Mouse (Mus musculus): ENCODE results near the gene 2310022A10Rik. TPM values are rescaled to one million over a fixed set of nuclear protein-coding genes. Genes with fewer than 3 reads are reported as not detected.

Gene 2310022A10Rik
- total and polyA plus RNA-seq, 3 experiments = 5.2 to 61.2 (median 26.0) TPM

DNA sequence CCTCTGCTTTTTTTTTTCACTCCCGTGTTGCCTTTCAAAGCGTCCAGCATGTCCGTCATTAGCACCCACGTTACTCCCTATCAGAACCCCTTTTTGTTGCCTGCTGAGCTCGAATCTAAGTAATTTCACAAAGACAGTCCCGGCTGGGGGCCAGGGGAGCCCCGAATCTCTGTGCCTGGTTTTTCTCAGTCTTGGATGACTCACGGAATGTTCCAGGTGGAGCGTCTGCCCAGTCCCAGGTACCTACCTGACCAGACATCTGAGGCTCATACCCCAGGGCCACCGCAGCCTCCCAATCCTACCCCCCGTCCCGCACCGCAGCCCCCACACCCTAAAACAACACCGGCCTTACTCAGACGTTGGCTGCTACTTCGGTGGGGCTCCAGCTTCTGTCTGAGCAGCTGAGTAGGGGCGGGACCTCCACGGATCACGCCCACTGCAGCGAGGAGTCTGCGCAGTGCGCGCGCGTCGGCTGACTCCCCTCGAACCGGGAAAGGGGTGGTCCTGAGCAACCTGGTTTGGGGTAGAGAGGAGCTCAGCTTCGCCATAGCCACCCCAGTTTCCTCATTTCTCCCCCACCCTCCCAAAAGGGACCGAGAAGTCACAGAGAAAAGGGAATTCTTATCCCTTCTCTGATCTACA lies 10.5 kb upstream of the 2310022A10Rik start:
- H3K36me3 ChIP-seq (replicated peaks) = peaks cover 12% of the 10 kb centered on the region
- H3K4me1 ChIP-seq (ENCODE audit: insufficient read depth, low read depth, low read length) = peaks cover 39% of the 10 kb centered on the region
- ATAC-seq (ENCODE audit: extremely low read depth, insufficient number of reproducible peaks, low FRiP score, poor library complexity, severe bottlenecking) (peak; percentile 78), DNase-seq (ENCODE audit: low spot score) (peak; percentile 80)
- H3K9me3 ChIP-seq (replicated peaks) = no peaks in the 10 kb centered on the region
- H3K27me3 ChIP-seq (ENCODE audit: insufficient read depth, low read length) = peaks cover 3% of the 10 kb centered on the region; the same call in 1 of the 2 replicates
- H3K4me3 ChIP-seq (ENCODE audit: low read depth, low read length) = peak overlapping the region; percentile 70
- TF ChIP-seq GATA1 (IDR thresholded peaks at IDR 0.05; ENCODE audit: borderline replicate concordance, low read length) = no peak

DNA sequence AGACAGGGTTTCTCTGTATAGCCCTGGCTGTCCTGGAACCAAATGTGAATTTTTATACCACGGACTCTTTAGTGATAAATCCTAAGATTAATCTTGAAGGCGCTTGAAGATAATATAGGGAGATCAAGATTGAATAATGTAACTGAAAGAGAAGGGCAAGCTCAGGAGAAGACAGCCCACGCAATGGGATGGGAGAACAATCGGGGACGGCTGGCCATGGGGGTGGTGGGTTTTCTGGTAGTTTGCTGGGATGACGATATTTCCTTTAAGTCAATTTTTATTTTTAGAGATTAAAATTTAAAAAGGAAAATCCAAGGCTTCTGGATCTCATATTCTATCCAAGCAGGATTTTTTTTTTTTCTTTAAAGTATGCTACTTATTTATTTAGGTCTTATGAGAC lies 10.0 kb upstream of the 2310022A10Rik start:
- ATAC-seq (ENCODE audit: extremely low read depth, insufficient number of reproducible peaks, low FRiP score, poor library complexity, severe bottlenecking) = no peak
- Histone ChIP-seq H3K36me3 (replicated peaks) (peaks cover 10% of the 10 kb centered on the region), H3K9me3 (replicated peaks) (no peaks in the 10 kb centered on the region), H3K4me1 (ENCODE audit: insufficient read depth, low read depth, low read length) (peaks cover 36% of the 10 kb centered on the region), H3K4me3 (ENCODE audit: low read depth, low read length) (peak overlapping the region; percentile 70), H3K27me3 (ENCODE audit: insufficient read depth, low read length) (peaks cover 3% of the 10 kb centered on the region; the same call in 1 of the 2 replicates)
- TF ChIP-seq CTCF (IDR thresholded peaks at IDR 0.05; ENCODE audit: low read depth, low read length) = no peak
- no peak for TF ChIP-seq GATA1 (IDR thresholded peaks at IDR 0.05; ENCODE audit: borderline replicate concordance, low read length)
- TF ChIP-seq POLR2AphosphoS5 (IDR thresholded peaks at IDR 0.05; ENCODE audit: insufficient replicate concordance, low read depth, low read length) = no peak
- TF ChIP-seq GATA2 (IDR thresholded peaks at IDR 0.05; ENCODE audit: borderline replicate concordance, low read depth, low read length) = no peak
- no peak for TF ChIP-seq TAL1 (conservative IDR thresholded peaks at IDR 0.05; ENCODE audit: low read depth, low read length)
- DNase-seq (ENCODE audit: low spot score) = no peak

DNA sequence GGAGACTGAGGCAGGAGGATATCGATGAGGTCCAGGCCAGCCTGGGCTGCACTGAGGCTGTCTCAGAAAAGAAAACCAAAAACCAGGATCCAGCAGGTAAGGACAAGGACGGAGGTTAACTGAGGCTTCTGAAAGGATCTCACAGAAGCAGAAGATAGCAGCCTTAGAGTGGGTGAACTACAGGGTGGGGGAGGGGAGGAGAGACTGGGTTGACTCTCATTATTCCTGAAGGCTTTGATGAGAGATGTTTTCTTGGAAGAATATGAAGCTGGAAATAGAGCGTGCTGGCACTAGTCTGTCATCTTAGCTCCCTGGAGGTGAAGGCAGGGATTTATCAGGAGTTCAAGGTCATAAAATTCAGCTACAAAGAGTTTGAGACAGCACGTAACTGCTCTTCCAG lies 9.2 kb upstream of the 2310022A10Rik start:
- no peak for TF ChIP-seq POLR2AphosphoS5 (IDR thresholded peaks at IDR 0.05; ENCODE audit: insufficient replicate concordance, low read depth, low read length)
- TF ChIP-seq GATA1 (IDR thresholded peaks at IDR 0.05; ENCODE audit: borderline replicate concordance, low read length) = no peak
- no peak for TF ChIP-seq TAL1 (conservative IDR thresholded peaks at IDR 0.05; ENCODE audit: low read depth, low read length)
- no peak for TF ChIP-seq CTCF (IDR thresholded peaks at IDR 0.05; ENCODE audit: low read depth, low read length)
- no peak for TF ChIP-seq GATA2 (IDR thresholded peaks at IDR 0.05; ENCODE audit: borderline replicate concordance, low read depth, low read length)
- peaks cover 36% of the 10 kb centered on the region for H3K4me1 ChIP-seq (ENCODE audit: insufficient read depth, low read depth, low read length)
- H3K4me3 ChIP-seq (ENCODE audit: low read depth, low read length) = no peak overlapping the region
- no peaks in the 10 kb centered on the region for H3K9me3 ChIP-seq (replicated peaks)
- peaks cover 3% of the 10 kb centered on the region; the same call in 1 of the 2 replicates for H3K27me3 ChIP-seq (ENCODE audit: insufficient read depth, low read length)
- ATAC-seq (ENCODE audit: extremely low read depth, insufficient number of reproducible peaks, low FRiP score, poor library complexity, severe bottlenecking) (no peak), DNase-seq (ENCODE audit: low spot score) (no peak)
- peaks cover 10% of the 10 kb centered on the region for H3K36me3 ChIP-seq (replicated peaks)

DNA sequence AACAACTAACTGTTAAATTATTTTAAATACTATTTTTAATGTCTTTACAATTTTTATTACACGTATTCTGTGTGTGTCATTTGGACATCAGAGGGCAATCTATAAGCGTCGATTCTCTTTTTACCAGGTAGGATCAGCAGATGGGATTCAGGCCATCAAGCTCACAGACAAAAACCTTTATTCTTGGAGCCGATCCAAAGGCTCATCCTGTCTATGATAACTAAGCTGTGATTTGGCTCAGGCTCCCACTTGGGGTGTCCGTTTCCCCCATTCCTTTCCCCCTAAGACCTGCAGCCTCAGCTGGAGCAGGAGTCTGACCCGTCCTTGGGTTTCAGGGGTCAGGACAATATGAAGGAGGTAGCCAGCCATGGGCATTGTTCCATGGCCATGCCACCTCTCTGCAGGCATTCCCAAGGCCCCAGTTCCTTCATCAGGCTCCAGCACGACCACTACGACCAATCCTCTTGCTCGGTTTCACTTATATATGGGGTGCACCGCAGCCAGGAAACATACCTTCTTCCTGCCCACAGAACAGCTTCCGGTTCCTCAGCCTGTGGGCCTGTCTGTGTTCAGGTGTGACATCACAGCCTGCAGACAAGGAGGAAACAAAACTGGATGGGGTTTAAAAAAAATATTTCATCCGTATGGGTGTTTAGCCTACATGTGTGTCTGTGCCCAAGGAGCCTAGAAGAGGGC lies 8.2 kb upstream of the 2310022A10Rik start:
- DNase-seq (ENCODE audit: low spot score) (no peak), ATAC-seq (ENCODE audit: extremely low read depth, insufficient number of reproducible peaks, low FRiP score, poor library complexity, severe bottlenecking) (no peak)
- Histone ChIP-seq H3K4me1 (ENCODE audit: insufficient read depth, low read depth, low read length) (peaks cover 36% of the 10 kb centered on the region), H3K4me3 (ENCODE audit: low read depth, low read length) (no peak overlapping the region), H3K36me3 (replicated peaks) (peaks cover 8% of the 10 kb centered on the region), H3K27me3 (ENCODE audit: insufficient read depth, low read length) (no peaks in the 10 kb centered on the region; the same call in 1 of the 2 replicates), H3K9me3 (replicated peaks) (no peaks in the 10 kb centered on the region)
- TF ChIP-seq POLR2AphosphoS5 (IDR thresholded peaks at IDR 0.05; ENCODE audit: insufficient replicate concordance, low read depth, low read length) (no peak), GATA1 (IDR thresholded peaks at IDR 0.05; ENCODE audit: borderline replicate concordance, low read length) (no peak), GATA2 (IDR thresholded peaks at IDR 0.05; ENCODE audit: borderline replicate concordance, low read depth, low read length) (no peak), TAL1 (conservative IDR thresholded peaks at IDR 0.05; ENCODE audit: low read depth, low read length) (no peak), CTCF (IDR thresholded peaks at IDR 0.05; ENCODE audit: low read depth, low read length) (no peak)

DNA sequence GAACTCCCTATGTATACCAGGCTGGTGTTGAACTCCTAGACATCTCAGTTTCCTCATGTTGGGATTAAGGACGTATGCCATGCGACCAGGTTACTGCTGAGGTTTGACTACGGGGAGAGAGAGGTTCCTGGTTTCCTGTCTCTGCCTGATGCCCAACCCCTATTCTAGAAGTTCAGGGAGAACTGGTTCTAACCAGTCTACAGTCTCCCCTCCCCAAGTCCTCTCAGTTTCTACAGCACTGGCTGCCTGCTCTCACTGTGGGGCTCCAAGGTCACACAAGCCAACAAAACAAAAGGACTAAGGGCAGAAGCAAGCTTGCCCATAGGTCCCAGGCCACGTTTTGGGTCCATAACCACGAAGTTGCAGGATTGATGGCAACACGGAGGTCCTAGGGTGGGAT lies 3.4 kb upstream of the 2310022A10Rik start:
- no peak for ATAC-seq (ENCODE audit: extremely low read depth, insufficient number of reproducible peaks, low FRiP score, poor library complexity, severe bottlenecking)
- Histone ChIP-seq H3K9me3 (replicated peaks) (no peaks in the 10 kb centered on the region), H3K4me3 (ENCODE audit: low read depth, low read length) (no peak overlapping the region), H3K4me1 (ENCODE audit: insufficient read depth, low read depth, low read length) (peaks cover 25% of the 10 kb centered on the region), H3K27me3 (ENCODE audit: insufficient read depth, low read length) (no peaks in the 10 kb centered on the region; the same call in 1 of the 2 replicates), H3K36me3 (replicated peaks) (peaks cover 6% of the 10 kb centered on the region)
- no peak for TF ChIP-seq CTCF (IDR thresholded peaks at IDR 0.05; ENCODE audit: low read depth, low read length)
- TF ChIP-seq GATA2 (IDR thresholded peaks at IDR 0.05; ENCODE audit: borderline replicate concordance, low read depth, low read length) = no peak
- no peak for TF ChIP-seq POLR2AphosphoS5 (IDR thresholded peaks at IDR 0.05; ENCODE audit: insufficient replicate concordance, low read depth, low read length)
- TF ChIP-seq TAL1 (conservative IDR thresholded peaks at IDR 0.05; ENCODE audit: low read depth, low read length) = no peak
- no peak for TF ChIP-seq GATA1 (IDR thresholded peaks at IDR 0.05; ENCODE audit: borderline replicate concordance, low read length)
- DNase-seq (ENCODE audit: low spot score) = no peak

DNA sequence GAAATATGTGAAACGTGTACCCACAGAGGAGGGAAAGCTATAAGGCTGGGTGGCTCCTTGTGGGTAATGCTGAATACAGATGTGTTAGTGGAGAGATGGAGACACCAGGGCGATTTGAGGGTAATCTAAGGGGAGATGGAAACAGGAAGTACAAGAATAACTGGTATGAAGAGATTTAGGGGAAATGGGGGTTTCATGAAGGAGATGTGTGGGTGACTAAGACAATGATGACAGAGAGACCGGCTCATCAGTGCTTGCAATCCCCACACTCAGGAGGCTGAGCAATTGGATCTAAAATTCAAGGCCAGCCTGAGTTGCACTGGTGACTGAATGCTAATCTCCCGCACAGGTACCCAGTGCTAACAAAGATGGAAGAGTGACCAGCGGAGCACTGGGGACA lies 963 bp upstream of the 2310022A10Rik start:
- Histone ChIP-seq H3K4me1 (ENCODE audit: insufficient read depth, low read depth, low read length) (peaks cover 37% of the 10 kb centered on the region), H3K27me3 (ENCODE audit: insufficient read depth, low read length) (no peaks in the 10 kb centered on the region), H3K36me3 (replicated peaks) (peaks cover 26% of the 10 kb centered on the region), H3K9me3 (replicated peaks) (no peaks in the 10 kb centered on the region), H3K4me3 (ENCODE audit: low read depth, low read length) (peak overlapping the region; percentile 81)
- DNase-seq (ENCODE audit: low spot score) = no peak
- no peak for ATAC-seq (ENCODE audit: extremely low read depth, insufficient number of reproducible peaks, low FRiP score, poor library complexity, severe bottlenecking)
- no peak for TF ChIP-seq GATA1 (IDR thresholded peaks at IDR 0.05; ENCODE audit: borderline replicate concordance, low read length)
- no peak for TF ChIP-seq CTCF (IDR thresholded peaks at IDR 0.05; ENCODE audit: low read depth, low read length)
